Mouse (Mus musculus) CH12.LX (cell line): Measurements from ENCODE around the gene Kif5c. TPM values are rescaled to one million over a fixed set of nuclear protein-coding genes. Genes with fewer than 3 reads are reported as not detected.

ENCODE experiments used
- DNase-seq: peaks from one replicate; pipeline ENCODE4 v3.0.0-alpha.2; 2013; ENCODE audit errors: extremely low read depth
- H3K27ac ChIP-seq: 2 replicates; pipeline ENCODE4 v1.5.1; 2012; ENCODE audit warnings: low read depth, mild to moderate bottlenecking, control low read depth, moderate library complexity; ENCODE audit not compliant: insufficient read depth
- H3K27me3 ChIP-seq: replicated peaks from 2 replicates; pipeline ENCODE3; 2012; ENCODE audit warnings: inconsistent platforms
- H3K36me3 ChIP-seq, 2 experiments: replicated peaks in 1 of 2; 2 replicates each; pipeline versions ENCODE3 to v1.6.1; 2012; ENCODE audit warnings: inconsistent platforms in 1 of 2, low read length in 1 of 2, mild to moderate bottlenecking in 1 of 2, mixed read lengths in 1 of 2, moderate library complexity in 1 of 2; ENCODE audit not compliant: control insufficient read depth in 1 of 2, insufficient read depth in 1 of 2
- H3K4me1 ChIP-seq, 2 experiments: 2 replicates each; pipeline ENCODE4 v1.6.1; 2012; ENCODE audit warnings: inconsistent platforms in 1 of 2, moderate library complexity in 1 of 2; ENCODE audit not compliant: insufficient read depth in 2 of 2, control insufficient read depth in 1 of 2
- H3K4me2 ChIP-seq: 2 replicates; pipeline ENCODE4 v1.6.1; 2012; ENCODE audit warnings: low read depth, mild to moderate bottlenecking, control low read depth; ENCODE audit not compliant: poor library complexity, insufficient read depth, severe bottlenecking
- H3K4me3 ChIP-seq, 3 experiments: fragments of 150-350 bp in 1 of 3; sonication (generic) in 1 of 3; replicated peaks in 1 of 3; 2 replicates each; pipeline versions ENCODE3 to v1.5.1; 2011 to 2012; ENCODE audit warnings: low read depth in 2 of 3, low read length in 2 of 3, mild to moderate bottlenecking in 2 of 3, moderate library complexity in 2 of 3, control low read depth in 1 of 3, improper control_type of control experiment in 1 of 3, inconsistent platforms in 1 of 3, mixed read lengths in 1 of 3; ENCODE audit not compliant: poor library complexity in 1 of 3
- H3K79me2 ChIP-seq: replicated peaks from 2 replicates; pipeline ENCODE4 v1.6.1; 2012; ENCODE audit warnings: mild to moderate bottlenecking, moderate library complexity; ENCODE audit not compliant: control insufficient read depth, poor library complexity, insufficient read depth, severe bottlenecking; ENCODE audit errors: extremely low read depth
- H3K9ac ChIP-seq: 2 replicates; pipeline ENCODE4 v1.6.1; 2012; ENCODE audit warnings: low read depth, mild to moderate bottlenecking, control low read depth, moderate library complexity; ENCODE audit not compliant: insufficient read depth
- H3K9me3 ChIP-seq: replicated peaks from 2 replicates; pipeline ENCODE3; 2012; ENCODE audit warnings: low read length, inconsistent platforms, mixed read lengths
- BHLHE40 ChIP-seq: IDR thresholded peaks from 2 replicates; pipeline ENCODE4 v1.6.1; 2011; ENCODE audit warnings: mild to moderate bottlenecking, low read depth, low read length, improper control_type of control experiment
- CHD1 ChIP-seq: IDR thresholded peaks from 2 replicates; pipeline ENCODE4 v1.6.1; 2012; ENCODE audit warnings: low read depth, low read length, improper control_type of control experiment, inconsistent platforms
- E2F4 ChIP-seq: IDR thresholded peaks from 2 replicates; pipeline ENCODE4 v1.6.1; 2011; ENCODE audit warnings: low read depth, low read length, improper control_type of control experiment; ENCODE audit not compliant: insufficient replicate concordance
- EP300 ChIP-seq: IDR thresholded peaks from 2 replicates; pipeline ENCODE4 v1.6.1; 2011; ENCODE audit warnings: low read length, improper control_type of control experiment
- ETS1 ChIP-seq: conservative IDR thresholded peaks from 2 replicates; pipeline ENCODE4 v1.6.1; 2012; ENCODE audit warnings: low read depth, mild to moderate bottlenecking, inconsistent platforms, low read length, improper control_type of control experiment, moderate library complexity
- GABPA ChIP-seq: IDR thresholded peaks from 2 replicates; pipeline ENCODE4 v1.6.1; 2012; ENCODE audit warnings: low read depth, low read length, improper control_type of control experiment, inconsistent platforms; ENCODE audit not compliant: insufficient replicate concordance
- HCFC1 ChIP-seq: IDR thresholded peaks from 2 replicates; pipeline ENCODE4 v1.6.1; 2012; ENCODE audit warnings: low read depth, mild to moderate bottlenecking, inconsistent platforms, low read length, improper control_type of control experiment
- IRF4 ChIP-seq: IDR thresholded peaks from 2 replicates; pipeline ENCODE4 v1.6.1; 2014; ENCODE audit warnings: low read depth, mild to moderate bottlenecking, inconsistent platforms, low read length, improper control_type of control experiment
- JUN ChIP-seq: IDR thresholded peaks from 2 replicates; pipeline ENCODE4 v1.6.1; 2011; ENCODE audit warnings: low read depth, mild to moderate bottlenecking, low read length, improper control_type of control experiment, moderate library complexity; ENCODE audit not compliant: insufficient read depth
- KAT2A ChIP-seq: IDR thresholded peaks from 2 replicates; pipeline ENCODE4 v1.6.1; 2012; ENCODE audit warnings: low read length, improper control_type of control experiment, inconsistent platforms; ENCODE audit not compliant: insufficient replicate concordance
- MAFK ChIP-seq: IDR thresholded peaks from 2 replicates; pipeline ENCODE4 v1.6.1; 2011; ENCODE audit warnings: low read length, improper control_type of control experiment; ENCODE audit not compliant: insufficient replicate concordance
- MAX ChIP-seq: IDR thresholded peaks from 2 replicates; pipeline ENCODE4 v1.6.1; 2011; ENCODE audit warnings: low read length, improper control_type of control experiment
- MAZ ChIP-seq: IDR thresholded peaks from 2 replicates; pipeline ENCODE4 v1.6.1; 2012; ENCODE audit warnings: low read depth, mild to moderate bottlenecking, inconsistent platforms, low read length, improper control_type of control experiment, moderate library complexity
- MXI1 ChIP-seq: IDR thresholded peaks from 2 replicates; pipeline ENCODE4 v1.6.1; 2011; ENCODE audit warnings: mild to moderate bottlenecking, low read depth, low read length, improper control_type of control experiment
- NELFE ChIP-seq: IDR thresholded peaks from 2 replicates; pipeline ENCODE4 v1.6.1; 2011; ENCODE audit warnings: low read depth, low read length, improper control_type of control experiment
- NRF1 ChIP-seq: IDR thresholded peaks from 2 replicates; pipeline ENCODE4 v1.6.1; 2014; ENCODE audit warnings: low read depth, mild to moderate bottlenecking, inconsistent platforms, low read length, improper control_type of control experiment, moderate library complexity
- PAX5 ChIP-seq: IDR thresholded peaks from 2 replicates; pipeline ENCODE4 v1.6.1; 2012; ENCODE audit warnings: low read length, inconsistent platforms, mixed read lengths
- POLR2AphosphoS2 ChIP-seq: IDR thresholded peaks from 2 replicates; pipeline ENCODE4 v1.6.1; 2011; ENCODE audit warnings: low read depth, low read length, improper control_type of control experiment
- TCF12 ChIP-seq: IDR thresholded peaks from 2 replicates; pipeline ENCODE4 v1.6.1; 2014; ENCODE audit warnings: low read depth, mild to moderate bottlenecking, inconsistent platforms, low read length, improper control_type of control experiment
- USF1 ChIP-seq: IDR thresholded peaks from 2 replicates; pipeline ENCODE4 v1.6.1; 2014; ENCODE audit warnings: low read depth, mild to moderate bottlenecking, inconsistent platforms, low read length, improper control_type of control experiment
- USF2 ChIP-seq: conservative IDR thresholded peaks from 2 replicates; pipeline ENCODE4 v1.6.1; 2011; ENCODE audit warnings: low read depth, low read length, improper control_type of control experiment
- ZC3H11A ChIP-seq: IDR thresholded peaks from 2 replicates; pipeline ENCODE4 v1.6.1; 2012; ENCODE audit warnings: low read depth, mild to moderate bottlenecking, inconsistent platforms, low read length, improper control_type of control experiment
- ZKSCAN1 ChIP-seq: IDR thresholded peaks from 2 replicates; pipeline ENCODE4 v1.6.1; 2012; ENCODE audit warnings: low read depth, inconsistent platforms, low read length, improper control_type of control experiment, borderline replicate concordance
- ZMIZ1 ChIP-seq: IDR thresholded peaks from 2 replicates; pipeline ENCODE4 v1.6.1; 2012; ENCODE audit warnings: low read depth, mild to moderate bottlenecking, inconsistent platforms, low read length, improper control_type of control experiment
- dilution Hi-C: fragments of 300-500 bp; cut with MboI; formaldehyde crosslinking; loops from 2 replicates; pipeline ENCODE4 v1.14.3; 2020; ENCODE audit warnings: low sequenced_read_pairs; ENCODE audit not compliant: extremely low pct_unique_long_range_greater_than_20kb, extremely low pct_ligation_motif_present
- in situ Hi-C: fragments of 300-500 bp; cut with MboI; formaldehyde crosslinking; loops from 3 replicates; pipeline ENCODE4 v1.14.3; 2019; ENCODE audit warnings: low sequenced_read_pairs, low pct_ligation_motif_present, low pct_unique_long_range_greater_than_20kb, mixed read lengths
- polyA plus RNA-seq: library from polyadenylated mRNA; unstranded; fragments of >175 nt; gene quantifications from 2 replicates; pipeline ENCODE4 v1.2.1, GENCODE M21; 2012; ENCODE audit warnings: low read depth; ENCODE audit not compliant: insufficient read length
- total RNA-seq, 2 experiments: library from RNA; depleted of rRNA; stranded (reverse); fragments of 300-350 nt in 1 of 2; fragments of >200 nt in 1 of 2; gene quantifications; 2 replicates each; pipeline ENCODE4 v1.2.3; 2012 to 2014

The Kif5c gene
- total and polyA plus RNA-seq, 3 experiments, result 3.0 to 3.5 (median 3.1) TPM

DNA sequence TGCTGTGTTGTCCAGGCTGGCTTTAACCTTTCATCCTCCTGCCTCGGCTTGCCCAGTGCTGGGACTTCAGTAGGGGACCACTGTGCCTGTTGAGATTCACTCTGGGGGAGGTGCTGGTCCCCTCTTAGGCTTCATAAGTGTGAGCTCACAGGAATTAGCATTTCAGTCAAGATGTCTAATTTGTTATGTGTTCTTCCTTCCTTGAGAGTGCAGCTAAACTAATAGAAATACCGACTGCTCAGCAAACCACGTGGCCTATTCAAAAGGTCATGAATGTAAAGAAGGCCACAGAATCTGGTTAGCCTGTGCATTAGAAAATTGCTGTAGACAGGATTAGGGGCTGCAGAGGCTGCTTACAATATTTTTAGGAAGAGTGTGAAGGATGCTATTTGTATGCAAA lies 99.4 kb downstream of the Kif5c start:
- no peak for DNase-seq
- no peak overlapping the region for H3K4me2 ChIP-seq
- no peaks in the 10 kb centered on the region for H3K4me1 ChIP-seq
- in situ Hi-C loops (no loop called here), dilution Hi-C loops (no loop called here)
- no peaks in the 10 kb centered on the region for H3K9me3 ChIP-seq
- H3K4me3 ChIP-seq, result no peak overlapping the region
- no peaks in the 10 kb centered on the region for H3K79me2 ChIP-seq
- no peak overlapping the region for H3K9ac ChIP-seq
- no peaks in the 10 kb centered on the region for H3K36me3 ChIP-seq
- no peak for TF ChIP-seq POLR2AphosphoS2
- H3K27ac ChIP-seq, result no peak overlapping the region
- H3K27me3 ChIP-seq, result no peaks in the 10 kb centered on the region

DNA sequence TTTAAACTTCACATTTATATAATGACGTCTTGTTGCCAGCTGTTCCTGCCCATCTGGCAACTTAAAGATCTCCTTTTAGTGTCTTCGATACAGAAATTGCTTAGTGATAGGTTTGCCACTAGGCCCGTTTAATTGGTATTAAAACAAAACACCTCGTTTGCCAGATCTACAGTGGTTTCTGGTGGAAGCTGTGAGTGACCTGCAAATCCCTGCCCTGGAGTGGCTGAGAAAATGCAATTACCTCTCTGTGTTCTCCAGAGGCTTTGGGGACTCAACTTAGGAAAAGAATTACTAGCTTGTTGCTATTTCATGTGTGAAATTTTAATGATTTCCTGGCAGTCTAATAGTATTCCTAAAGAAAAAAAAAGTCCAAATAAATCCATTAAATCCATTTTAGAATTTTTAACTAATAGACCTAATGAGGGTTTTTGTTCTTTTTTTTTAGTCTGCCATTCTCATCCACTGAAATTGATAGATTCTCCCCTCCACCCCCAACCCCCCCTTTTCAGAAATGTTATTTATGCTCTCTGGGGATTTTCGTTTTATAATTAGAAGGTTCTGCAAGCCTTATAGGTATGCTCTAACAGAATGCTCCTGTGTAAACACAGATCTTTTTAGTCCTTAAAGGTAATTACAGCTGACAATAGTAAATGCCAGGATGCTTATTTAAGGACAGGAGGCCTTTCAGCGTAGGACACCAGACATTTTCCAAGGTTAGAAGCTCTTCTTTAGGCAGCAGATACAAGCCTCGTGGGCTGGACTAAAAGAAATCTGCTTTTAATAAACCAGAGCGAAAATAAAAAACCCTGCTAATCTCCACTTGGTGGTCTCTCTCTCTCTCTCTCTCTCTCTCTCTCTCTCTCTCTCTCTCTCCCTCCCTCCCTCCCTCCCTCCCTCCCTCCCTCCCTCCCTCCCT lies 100.1 kb downstream of the Kif5c start:
- TF ChIP-seq HCFC1 (no peak), MAZ (no peak), E2F4 (no peak), MAFK (no peak), ZC3H11A (no peak), ZMIZ1 (no peak), USF2 (no peak), USF1 (no peak)
- H3K79me2 ChIP-seq, result no peaks in the 10 kb centered on the region
- H3K4me2 ChIP-seq, result no peak overlapping the region
- no peak for DNase-seq
- no peaks in the 10 kb centered on the region for H3K4me1 ChIP-seq
- H3K9me3 ChIP-seq, result no peaks in the 10 kb centered on the region
- no peak overlapping the region for H3K27ac ChIP-seq
- no peak overlapping the region for H3K4me3 ChIP-seq
- H3K27me3 ChIP-seq, result no peaks in the 10 kb centered on the region
- in situ Hi-C loops, result no loop called here
- dilution Hi-C loops, result no loop called here
- H3K36me3 ChIP-seq, result no peaks in the 10 kb centered on the region
- no peak overlapping the region for H3K9ac ChIP-seq

DNA sequence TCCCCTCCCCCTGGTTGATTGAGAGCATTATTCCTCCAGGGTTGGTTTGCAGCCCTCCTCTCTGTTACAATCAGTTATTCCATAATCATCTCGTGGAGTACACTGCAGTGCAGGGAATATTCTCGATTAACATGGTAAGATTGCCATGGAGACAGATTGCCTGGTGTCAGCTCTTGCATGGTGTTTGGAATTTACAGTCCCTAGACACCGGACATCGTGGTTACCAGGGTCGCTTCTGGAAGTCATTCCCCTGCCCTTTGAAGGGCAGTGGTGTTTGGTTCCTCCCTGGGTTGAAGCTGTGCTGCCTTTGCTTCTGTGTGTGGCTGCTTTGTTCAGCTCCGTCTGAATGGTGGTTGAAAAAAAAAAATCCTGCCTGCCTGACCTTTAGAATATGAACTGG lies 100.8 kb downstream of the Kif5c start:
- in situ Hi-C loops, result no loop called here
- no peak for DNase-seq
- no peaks in the 10 kb centered on the region for H3K9me3 ChIP-seq
- no peaks in the 10 kb centered on the region for H3K4me1 ChIP-seq
- H3K27ac ChIP-seq, result no peak overlapping the region
- no peak overlapping the region for H3K4me3 ChIP-seq
- H3K79me2 ChIP-seq, result no peaks in the 10 kb centered on the region
- no peaks in the 10 kb centered on the region for H3K27me3 ChIP-seq
- no peak overlapping the region for H3K9ac ChIP-seq
- no peaks in the 10 kb centered on the region for H3K36me3 ChIP-seq
- H3K4me2 ChIP-seq, result no peak overlapping the region
- dilution Hi-C loops, result no loop called here
- no peak for TF ChIP-seq JUN
- no peak for TF ChIP-seq BHLHE40
- TF ChIP-seq ZKSCAN1, result no peak
- no peak for TF ChIP-seq MAFK
- no peak for TF ChIP-seq ZC3H11A
- no peak for TF ChIP-seq MXI1
- no peak for TF ChIP-seq TCF12
- no peak for TF ChIP-seq GABPA
- no peak for TF ChIP-seq NELFE
- TF ChIP-seq MAX, result no peak
- TF ChIP-seq POLR2AphosphoS2, result no peak
- no peak for TF ChIP-seq CHD1
- TF ChIP-seq IRF4, result no peak
- no peak for TF ChIP-seq NRF1
- TF ChIP-seq PAX5, result no peak
- no peak for TF ChIP-seq ETS1
- TF ChIP-seq EP300, result no peak
- no peak for TF ChIP-seq KAT2A
